Mouse (Mus musculus) limb, embryonic 14.5 days (tissue): ENCODE measurements around the gene Dmpk. TPM values are rescaled to one million over a fixed set of nuclear protein-coding genes. Genes with fewer than 3 reads are reported as not detected.

Source experiments
- ATAC-seq: fragments of 200-750 bp; cut with Nextera tagmentation; 2 replicates; pipeline ENCODE4 v1.8.0; 2017; ENCODE audit warnings: low read depth, moderate number of reproducible peaks, moderate TSS enrichment; ENCODE audit not compliant: low FRiP score
- DNase-seq: peaks from one replicate; pipeline ENCODE4 v3.0.0-alpha.2; 2015; ENCODE audit warnings: low spot score
- H3K27ac ChIP-seq: fragments of 300-500 bp; sonication (generic); replicated peaks from 2 replicates; pipeline ENCODE4 v1.5.1; 2014; ENCODE audit warnings: low read depth, mild to moderate bottlenecking, low read length, moderate library complexity, mixed read lengths
- H3K27me3 ChIP-seq: fragments of 300-500 bp; sonication (generic); 2 replicates; pipeline ENCODE4 v1.6.1; 2014; ENCODE audit warnings: low read length, mixed read lengths; ENCODE audit not compliant: control insufficient read depth, insufficient read depth
- H3K36me3 ChIP-seq: fragments of 300-500 bp; sonication (generic); 2 replicates; pipeline ENCODE4 v1.6.1; 2014; ENCODE audit warnings: mild to moderate bottlenecking, low read length, moderate library complexity, mixed read lengths; ENCODE audit not compliant: control insufficient read depth, insufficient read depth
- H3K4me1 ChIP-seq: fragments of 300-500 bp; sonication (generic); 2 replicates; pipeline ENCODE4 v1.6.1; 2014; ENCODE audit warnings: antibody characterized with exemption, low read length, mixed read lengths; ENCODE audit not compliant: control insufficient read depth, insufficient read depth
- H3K4me2 ChIP-seq: fragments of 300-500 bp; sonication (generic); replicated peaks from 2 replicates; pipeline ENCODE4 v1.6.1; 2014; ENCODE audit warnings: low read depth, mild to moderate bottlenecking, low read length, moderate library complexity; ENCODE audit not compliant: severe bottlenecking
- H3K4me3 ChIP-seq: fragments of 300-500 bp; sonication (generic); replicated peaks from 2 replicates; pipeline ENCODE4 v1.5.1; 2014; ENCODE audit warnings: low read length
- H3K9ac ChIP-seq: fragments of 300-500 bp; sonication (generic); 2 replicates; pipeline ENCODE4 v1.6.1; 2014; ENCODE audit warnings: mild to moderate bottlenecking, low read depth, low read length, moderate library complexity; ENCODE audit not compliant: severe bottlenecking
- H3K9me3 ChIP-seq: fragments of 300-500 bp; sonication (generic); 2 replicates; pipeline ENCODE4 v1.6.1; 2016; ENCODE audit warnings: low read length; ENCODE audit not compliant: control insufficient read depth
- POLR2A ChIP-seq: fragments of 200-500 bp; IDR thresholded peaks from 2 replicates; pipeline ENCODE4 v1.8.0; 2012; ENCODE audit warnings: inconsistent platforms, mild to moderate bottlenecking, moderate library complexity, borderline replicate concordance; ENCODE audit not compliant: insufficient read depth, insufficient read length; ENCODE audit errors: extremely low read depth
- WGBS: fragments of 180-500 bp; shearing (Covaris S2); extraction: QIAGEN DNeasy Blood & Tissue Kit; methylation state at CpG from one replicate; pipeline ENCODE4 v1.1.7; 2014; 5-methylcytosine and 5-hydroxymethylcytosine counted together
- polyA plus RNA-seq, 2 experiments: library from polyadenylated mRNA; depleted of rRNA in 1 of 2; stranded (reverse) in 1 of 2; unstranded in 1 of 2; fragments of >200 nt; fragmentation: Nextera tagmentation in 1 of 2; extraction: Ambion mirVana in 1 of 2; gene quantifications; 2 replicates each; pipeline versions ENCODE4 v1.2.1 to v1.2.3; 2012 to 2014

Dmpk gene
- polyA plus RNA-seq, 2 experiments, result 37.1 to 143 TPM

GRCm38 (mm10) chr7:19097217-19097616 lies 13.6 kb downstream of the Dmpk start:
- WGBS, result 52% methylated on average over 2 of the region's 2 CpGs
- Histone ChIP-seq H3K4me2 (no peak overlapping the region), H3K9ac (no peak overlapping the region), H3K4me3 (no peak overlapping the region), H3K9me3 (no peaks in the 10 kb centered on the region), H3K27ac (no peak overlapping the region), H3K4me1 (peaks cover 29% of the 10 kb centered on the region), H3K27me3 (no peaks in the 10 kb centered on the region), H3K36me3 (peaks cover 14% of the 10 kb centered on the region)
- TF ChIP-seq POLR2A, result no peak
- ATAC-seq, result no peak
- DNase-seq, result no peak

- no peak overlapping the region for H3K27ac ChIP-seq
- H3K4me1 ChIP-seq, result peaks cover 23% of the 10 kb centered on the region
- peaks cover 14% of the 10 kb centered on the region for H3K36me3 ChIP-seq
- no peaks in the 10 kb centered on the region for H3K27me3 ChIP-seq
- H3K4me2 ChIP-seq, result no peak overlapping the region
- TF ChIP-seq POLR2A, result no peak
- no peak overlapping the region for H3K4me3 ChIP-seq
- H3K9me3 ChIP-seq, result no peaks in the 10 kb centered on the region
- H3K9ac ChIP-seq, result no peak overlapping the region
- ATAC-seq, result no peak
- no peak for DNase-seq
Observed at GRCm38 (mm10) chr7:19097863-19098262, 14.2 kb downstream of the Dmpk start.

GRCm38 (mm10) chr7:19098811-19099210 lies 15.2 kb downstream of the Dmpk start:
- no peak for ATAC-seq
- 68% methylated on average over 7 of the region's 7 CpGs for WGBS

GRCm38 (mm10) chr7:19100290-19100689 lies 16.6 kb downstream of the Dmpk start:
- Histone ChIP-seq H3K9ac (no peak overlapping the region), H3K4me2 (no peak overlapping the region), H3K4me1 (peaks cover 16% of the 10 kb centered on the region), H3K36me3 (peaks cover 14% of the 10 kb centered on the region), H3K27ac (no peak overlapping the region), H3K4me3 (no peak overlapping the region), H3K9me3 (no peaks in the 10 kb centered on the region), H3K27me3 (no peaks in the 10 kb centered on the region)
- WGBS, result 67% methylated on average over 1 of the region's 1 CpGs
- DNase-seq, result no peak
- TF ChIP-seq POLR2A, result no peak
- no peak for ATAC-seq

More at GRCm38 (mm10) chr7:19098811-19099210, 15.2 kb downstream of the Dmpk start:
- peaks cover 14% of the 10 kb centered on the region for H3K36me3 ChIP-seq
- H3K9ac ChIP-seq, result no peak overlapping the region
- DNase-seq, result no peak
- H3K4me2 ChIP-seq, result no peak overlapping the region
- H3K4me1 ChIP-seq, result peaks cover 16% of the 10 kb centered on the region
- no peaks in the 10 kb centered on the region for H3K9me3 ChIP-seq
- H3K27me3 ChIP-seq, result no peaks in the 10 kb centered on the region
- no peak overlapping the region for H3K27ac ChIP-seq
- H3K4me3 ChIP-seq, result no peak overlapping the region
- no peak for TF ChIP-seq POLR2A

GRCm38 (mm10) chr7:19103741-19104140 lies 20.1 kb downstream of the Dmpk start:
- H3K27ac ChIP-seq, result no peak overlapping the region
- H3K4me3 ChIP-seq, result no peak overlapping the region
- no peaks in the 10 kb centered on the region for H3K27me3 ChIP-seq
- H3K4me2 ChIP-seq, result no peak overlapping the region
- no peaks in the 10 kb centered on the region for H3K4me1 ChIP-seq
- no peak for TF ChIP-seq POLR2A
- H3K9me3 ChIP-seq, result no peaks in the 10 kb centered on the region
- no peaks in the 10 kb centered on the region for H3K36me3 ChIP-seq
- DNase-seq (no peak), ATAC-seq (no peak)
- H3K9ac ChIP-seq, result no peak overlapping the region

GRCm38 (mm10) chr7:19104486-19104885 lies 20.8 kb downstream of the Dmpk start:
- 67% methylated on average over 2 of the region's 2 CpGs for WGBS
- Histone ChIP-seq H3K4me3 (no peak overlapping the region), H3K9ac (no peak overlapping the region), H3K4me2 (no peak overlapping the region), H3K4me1 (no peaks in the 10 kb centered on the region), H3K9me3 (no peaks in the 10 kb centered on the region), H3K27ac (no peak overlapping the region), H3K27me3 (no peaks in the 10 kb centered on the region), H3K36me3 (no peaks in the 10 kb centered on the region)
- TF ChIP-seq POLR2A, result no peak
- DNase-seq (no peak), ATAC-seq (no peak)
